Mouse (Mus musculus): ENCODE results near the gene Mms19. TPM values are rescaled to one million over a fixed set of nuclear protein-coding genes. Genes with fewer than 3 reads are reported as not detected.
"Not testable (repeated sequence)": the region's sequence is repeated elsewhere in the genome, so short reads cannot be mapped to it uniquely, and the experiment has no call there.

The Mms19 gene
- polyA plus RNA-seq, 1 experiment, result 6.0 TPM

- Histone ChIP-seq H3K4me3 (replicated peaks) (no peak overlapping the region), H3K27me3 (replicated peaks) (no peaks in the 10 kb centered on the region), H3K4me1 (peaks cover 21% of the 10 kb centered on the region), H3K9me3 (no peaks in the 10 kb centered on the region), H3K36me3 (replicated peaks; ENCODE audit: low read length) (peaks cover 97% of the 10 kb centered on the region)
- TF ChIP-seq GATA1 (IDR thresholded peaks at IDR 0.05; ENCODE audit: borderline replicate concordance, low read length) (no peak), FLI1 (IDR thresholded peaks at IDR 0.05; ENCODE audit: low read length) (no peak)
Measured at GRCm38 (mm10) chr19:41943841-41944240, 37.1 kb downstream of the Mms19 start.

GRCm38 (mm10) chr19:41938539-41938938 is 42.4 kb downstream of the Mms19 start:
- Histone ChIP-seq H3K9me3 (no peaks in the 10 kb centered on the region), H3K4me1 (peaks cover 27% of the 10 kb centered on the region), H3K36me3 (replicated peaks; ENCODE audit: low read length) (peaks cover 78% of the 10 kb centered on the region), H3K27me3 (replicated peaks) (no peaks in the 10 kb centered on the region), H3K4me3 (replicated peaks) (no peak overlapping the region)
- no peak for TF ChIP-seq GATA1 (IDR thresholded peaks at IDR 0.05; ENCODE audit: borderline replicate concordance, low read length)
- TF ChIP-seq FLI1 (IDR thresholded peaks at IDR 0.05; ENCODE audit: low read length), result no peak

- no peaks in the 10 kb centered on the region for H3K27me3 ChIP-seq (replicated peaks)
- H3K4me1 ChIP-seq, result peaks cover 44% of the 10 kb centered on the region
- TF ChIP-seq GATA1 (IDR thresholded peaks at IDR 0.05; ENCODE audit: borderline replicate concordance, low read length) (no peak), FLI1 (IDR thresholded peaks at IDR 0.05; ENCODE audit: low read length) (no peak)
Measured at GRCm38 (mm10) chr19:41935921-41936320, 45.0 kb downstream of the Mms19 start.

GRCm38 (mm10) chr19:41934124-41934523 is 46.8 kb downstream of the Mms19 start:
- Histone ChIP-seq H3K27me3 (replicated peaks) (no peaks in the 10 kb centered on the region), H3K4me1 (peaks cover 52% of the 10 kb centered on the region), H3K36me3 (replicated peaks; ENCODE audit: low read length) (peaks cover 52% of the 10 kb centered on the region), H3K9me3 (no peaks in the 10 kb centered on the region), H3K4me3 (replicated peaks) (peak overlapping the region; percentile 96)
- TF ChIP-seq FLI1 (IDR thresholded peaks at IDR 0.05; ENCODE audit: low read length) (no peak), GATA1 (IDR thresholded peaks at IDR 0.05; ENCODE audit: borderline replicate concordance, low read length) (no peak)

More at GRCm38 (mm10) chr19:41935921-41936320, 45.0 kb downstream of the Mms19 start:
- no peaks in the 10 kb centered on the region for H3K9me3 ChIP-seq
- no peak overlapping the region for H3K4me3 ChIP-seq (replicated peaks)
- H3K36me3 ChIP-seq (replicated peaks; ENCODE audit: low read length), result peaks cover 56% of the 10 kb centered on the region

GRCm38 (mm10) chr19:41933179-41934086 is 47.5 kb downstream of the Mms19 start, which contains the start of the genes Exosc1 and Zdhhc16:
Gene Exosc1 (minus strand): TSS chr19:41933423.
Gene Zdhhc16 (plus strand): TSS chr19:41933480.
- Histone ChIP-seq H3K9me3 (no peaks in the 10 kb centered on the region), H3K4me3 (replicated peaks) (peak within 1 kb of the TSS; percentile 96), H3K27me3 (replicated peaks) (no peaks in the 10 kb centered on the region), H3K36me3 (replicated peaks; ENCODE audit: low read length) (peaks cover 54% of the 10 kb centered on the region), H3K4me1 (peaks cover 52% of the 10 kb centered on the region)
- no peak for TF ChIP-seq GATA1 (IDR thresholded peaks at IDR 0.05; ENCODE audit: borderline replicate concordance, low read length)
- no peak for TF ChIP-seq FLI1 (IDR thresholded peaks at IDR 0.05; ENCODE audit: low read length)

GRCm38 (mm10) chr19:41932686-41933085 is 48.3 kb downstream of the Mms19 start:
- Histone ChIP-seq H3K36me3 (replicated peaks; ENCODE audit: low read length) (peaks cover 54% of the 10 kb centered on the region), H3K4me3 (replicated peaks) (peak overlapping the region; percentile 96), H3K4me1 (peaks cover 49% of the 10 kb centered on the region), H3K9me3 (no peaks in the 10 kb centered on the region), H3K27me3 (replicated peaks) (no peaks in the 10 kb centered on the region)
- no peak for TF ChIP-seq GATA1 (IDR thresholded peaks at IDR 0.05; ENCODE audit: borderline replicate concordance, low read length)
- TF ChIP-seq FLI1 (IDR thresholded peaks at IDR 0.05; ENCODE audit: low read length), result no peak

- no peaks in the 10 kb centered on the region for H3K27me3 ChIP-seq (replicated peaks)
- no peak for TF ChIP-seq GATA1 (IDR thresholded peaks at IDR 0.05; ENCODE audit: borderline replicate concordance, low read length)
- no peak for TF ChIP-seq FLI1 (IDR thresholded peaks at IDR 0.05; ENCODE audit: low read length)
- peaks cover 86% of the 10 kb centered on the region for H3K36me3 ChIP-seq (replicated peaks; ENCODE audit: low read length)
- no peak overlapping the region for H3K4me3 ChIP-seq (replicated peaks)
- H3K4me1 ChIP-seq, result peaks cover 37% of the 10 kb centered on the region
- H3K9me3 ChIP-seq, result no peaks in the 10 kb centered on the region
Measured at GRCm38 (mm10) chr19:41920412-41921067, 60.4 kb downstream of the Mms19 start.

GRCm38 (mm10) chr19:41919471-41919870 is 61.5 kb downstream of the Mms19 start:
- Histone ChIP-seq H3K9me3 (no peaks in the 10 kb centered on the region), H3K4me1 (peaks cover 47% of the 10 kb centered on the region), H3K36me3 (replicated peaks; ENCODE audit: low read length) (peaks cover 87% of the 10 kb centered on the region), H3K4me3 (replicated peaks) (no peak overlapping the region), H3K27me3 (replicated peaks) (no peaks in the 10 kb centered on the region)
- no peak for TF ChIP-seq GATA1 (IDR thresholded peaks at IDR 0.05; ENCODE audit: borderline replicate concordance, low read length)
- no peak for TF ChIP-seq FLI1 (IDR thresholded peaks at IDR 0.05; ENCODE audit: low read length)

- Histone ChIP-seq H3K4me1 (peaks cover 66% of the 10 kb centered on the region), H3K9me3 (no peaks in the 10 kb centered on the region), H3K4me3 (replicated peaks) (peak overlapping the region; percentile 74), H3K27me3 (replicated peaks) (no peaks in the 10 kb centered on the region), H3K36me3 (replicated peaks; ENCODE audit: low read length) (peaks cover 67% of the 10 kb centered on the region)
- no peak for TF ChIP-seq FLI1 (IDR thresholded peaks at IDR 0.05; ENCODE audit: low read length)
- no peak for TF ChIP-seq GATA1 (IDR thresholded peaks at IDR 0.05; ENCODE audit: borderline replicate concordance, low read length)
Measured at GRCm38 (mm10) chr19:41916853-41917252, 64.1 kb downstream of the Mms19 start.

- H3K4me1 ChIP-seq, result peaks cover 67% of the 10 kb centered on the region
- no peaks in the 10 kb centered on the region for H3K27me3 ChIP-seq (replicated peaks)
- H3K36me3 ChIP-seq (replicated peaks; ENCODE audit: low read length), result peaks cover 51% of the 10 kb centered on the region
- H3K9me3 ChIP-seq, result no peaks in the 10 kb centered on the region
- H3K4me3 ChIP-seq (replicated peaks), result peak overlapping the region; percentile 97
- TF ChIP-seq FLI1 (IDR thresholded peaks at IDR 0.05; ENCODE audit: low read length), result no peak
- no peak for TF ChIP-seq GATA1 (IDR thresholded peaks at IDR 0.05; ENCODE audit: borderline replicate concordance, low read length)
Measured at GRCm38 (mm10) chr19:41915294-41915693, 65.7 kb downstream of the Mms19 start.

GRCm38 (mm10) chr19:41914592-41914882 is 66.4 kb downstream of the Mms19 start:
- H3K4me1 ChIP-seq, result peaks cover 72% of the 10 kb centered on the region
- H3K4me3 ChIP-seq (replicated peaks), result peak overlapping the region; percentile 97
- not testable (repeated sequence) for H3K9me3 ChIP-seq; H3K27me3 ChIP-seq (replicated peaks)
- peaks cover 43% of the 10 kb centered on the region for H3K36me3 ChIP-seq (replicated peaks; ENCODE audit: low read length)
